Mouse (Mus musculus) ovary, postnatal 36 days (tissue): ENCODE data around the gene Slc36a2.
A peak's percentile ranks its signal among the peaks of the same experiment; 100 is the strongest.

Experiments
- DNase-seq: peaks from one replicate; pipeline ENCODE4 v3.0.0; 2022; ENCODE audit warnings: low spot score, mixed read lengths

The Slc36a2 gene

DNA sequence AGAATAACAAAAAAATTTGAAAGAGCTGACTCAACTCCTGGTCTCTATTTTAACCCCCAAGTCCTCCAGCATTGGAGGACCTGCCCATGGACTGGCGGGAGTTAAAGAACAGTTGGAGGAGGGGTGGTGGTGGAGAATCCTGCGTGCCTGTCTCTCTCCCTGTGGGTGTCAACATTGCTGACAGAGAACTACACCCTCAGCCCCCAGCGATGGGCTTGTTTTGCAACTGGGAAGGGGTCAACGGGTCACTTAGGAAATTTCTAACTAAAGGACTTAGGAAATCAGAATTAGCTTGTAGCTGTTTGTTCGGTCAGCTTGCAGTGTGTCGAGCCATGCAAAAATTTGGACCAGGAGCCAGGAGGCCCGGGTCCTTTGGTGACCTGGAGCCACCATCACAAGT lies 1.8 kb downstream of the Slc36a2 start:
- DNase-seq = no peak

DNA sequence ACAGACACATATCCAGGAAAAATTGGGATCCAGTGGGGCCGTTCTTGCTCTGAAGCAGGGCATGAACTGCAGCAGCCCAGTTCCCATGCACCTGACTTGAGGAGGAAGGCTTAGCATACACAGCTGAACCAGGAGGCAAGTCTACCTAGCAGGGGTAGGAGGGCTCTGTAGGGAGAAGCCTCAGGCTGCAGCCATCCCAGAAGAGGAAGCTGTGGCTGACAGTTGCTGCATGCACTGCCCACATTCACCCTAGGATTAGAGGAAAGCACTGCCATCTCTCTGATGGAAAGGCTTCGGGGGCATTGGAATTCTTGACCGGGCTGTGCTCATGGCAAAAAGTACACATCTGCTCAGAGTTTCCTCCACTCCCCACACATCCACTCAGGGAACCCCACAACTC lies 5.0 kb downstream of the Slc36a2 start:
- no peak for DNase-seq

DNA sequence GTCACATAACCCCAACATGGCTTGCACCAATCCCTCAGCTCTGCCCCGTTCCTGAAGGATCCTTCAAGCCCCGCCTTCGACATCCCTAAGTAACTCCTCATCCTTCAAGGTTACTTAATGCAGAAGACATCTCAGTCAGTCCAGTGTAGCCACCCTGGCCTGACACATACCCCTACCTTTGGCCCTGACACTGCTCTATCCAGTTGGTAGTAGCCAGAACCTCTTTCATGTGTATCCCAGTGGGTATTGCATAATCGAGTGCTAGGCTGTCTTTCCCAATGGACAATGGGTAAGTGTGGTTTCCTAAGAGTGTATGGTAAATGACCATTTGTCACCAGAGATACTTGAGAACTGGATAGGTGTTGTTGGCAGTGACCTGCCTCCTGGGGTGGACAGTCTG lies 6.0 kb downstream of the Slc36a2 start:
- DNase-seq = no peak

DNA sequence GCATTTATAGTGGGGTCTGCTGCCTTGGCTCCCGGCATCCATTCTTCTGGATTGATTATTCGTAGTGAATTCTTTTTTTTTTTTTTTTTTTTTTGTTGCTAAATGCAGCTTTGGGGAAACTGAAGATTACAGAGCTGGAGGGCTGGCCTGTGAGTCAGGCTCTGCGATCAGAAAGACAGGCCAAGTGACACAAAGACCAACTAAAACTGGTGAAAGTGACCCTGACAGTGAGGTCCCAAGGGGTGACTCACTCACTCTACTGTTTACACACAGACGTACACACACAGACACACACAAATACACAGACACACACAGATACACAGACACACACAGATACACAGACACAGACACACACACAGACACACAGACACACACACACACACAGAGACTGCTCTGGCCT lies 14.4 kb downstream of the Slc36a2 start:
- no peak for DNase-seq

DNA sequence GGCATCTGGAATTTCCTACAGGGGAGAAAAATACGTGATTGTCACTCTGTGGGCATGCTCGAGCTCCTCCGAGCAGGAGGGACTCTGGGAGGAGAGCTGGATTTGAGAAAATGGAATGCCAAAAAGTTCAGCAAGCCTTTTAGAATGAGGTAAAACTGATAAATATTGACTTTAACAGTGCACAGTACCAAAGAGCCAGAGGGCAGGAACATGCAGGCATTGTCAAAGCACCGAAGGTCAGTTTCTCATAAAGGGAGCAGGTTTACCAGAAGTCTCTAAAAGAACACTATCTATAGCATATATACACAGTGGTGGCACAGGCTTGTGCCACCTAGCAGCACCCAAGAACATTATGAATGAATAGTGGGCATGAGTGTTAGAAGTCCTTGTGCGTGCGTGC lies 16.0 kb downstream of the Slc36a2 start:
- DNase-seq = no peak

DNA sequence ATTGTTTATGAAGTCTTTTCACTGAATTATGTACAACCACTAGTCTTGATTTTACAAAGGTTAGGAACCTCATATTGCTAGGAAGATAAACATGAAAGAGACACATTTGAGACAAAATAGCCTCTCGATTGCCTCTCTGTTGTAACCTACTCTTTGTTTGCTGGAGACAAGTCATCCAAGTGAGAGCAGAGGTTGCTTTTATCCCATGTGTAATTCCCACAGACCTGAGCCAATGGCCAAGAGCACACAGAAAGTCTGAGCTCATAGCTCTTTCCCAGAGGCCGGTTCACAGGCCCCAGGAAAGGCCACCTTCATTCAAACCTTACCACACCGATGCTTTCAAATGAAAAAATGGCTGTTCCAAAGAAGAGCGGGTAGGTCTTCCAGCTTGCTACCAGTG lies 16.4 kb downstream of the Slc36a2 start:
- DNase-seq = no peak

DNA sequence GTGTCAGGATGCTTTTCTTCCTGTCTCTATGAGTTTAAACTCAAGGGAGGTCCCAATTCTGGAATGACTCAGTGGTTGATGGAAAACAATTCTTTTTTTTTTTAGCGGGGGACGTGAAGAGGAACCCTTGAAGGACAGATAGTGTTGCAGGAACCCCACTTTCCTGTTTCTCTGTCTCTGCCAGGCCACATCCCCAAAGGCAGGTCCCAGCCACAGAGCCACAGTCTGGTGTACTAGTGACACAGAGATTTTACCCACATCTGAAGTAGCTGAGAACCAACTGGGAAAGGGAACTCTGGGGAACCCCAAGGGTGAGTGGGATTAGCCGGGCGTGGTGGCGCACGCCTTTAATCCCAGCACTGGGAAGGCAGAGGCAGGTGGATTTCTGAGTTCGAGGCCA lies 19.1 kb downstream of the Slc36a2 start:
- DNase-seq = no peak

DNA sequence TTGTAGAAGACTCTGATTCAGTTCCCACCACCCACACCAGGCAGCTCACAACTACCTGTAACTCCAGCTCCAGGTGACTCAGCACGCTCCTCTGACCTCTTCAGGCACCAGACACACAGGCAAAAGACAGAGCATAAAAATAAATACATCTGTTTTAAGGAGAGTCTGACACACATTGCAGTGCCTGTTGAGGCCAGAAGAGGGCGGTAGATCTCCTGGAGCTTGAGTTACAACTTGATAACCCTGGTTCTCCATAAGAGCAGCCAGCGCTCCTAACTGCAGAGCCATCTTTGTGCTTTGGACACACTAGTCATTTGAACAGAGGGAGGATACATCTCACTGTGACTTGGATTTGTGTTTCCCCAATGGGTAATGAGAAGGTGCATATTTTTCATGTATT lies 20.2 kb downstream of the Slc36a2 start:
- peak; percentile 37 for DNase-seq

DNA sequence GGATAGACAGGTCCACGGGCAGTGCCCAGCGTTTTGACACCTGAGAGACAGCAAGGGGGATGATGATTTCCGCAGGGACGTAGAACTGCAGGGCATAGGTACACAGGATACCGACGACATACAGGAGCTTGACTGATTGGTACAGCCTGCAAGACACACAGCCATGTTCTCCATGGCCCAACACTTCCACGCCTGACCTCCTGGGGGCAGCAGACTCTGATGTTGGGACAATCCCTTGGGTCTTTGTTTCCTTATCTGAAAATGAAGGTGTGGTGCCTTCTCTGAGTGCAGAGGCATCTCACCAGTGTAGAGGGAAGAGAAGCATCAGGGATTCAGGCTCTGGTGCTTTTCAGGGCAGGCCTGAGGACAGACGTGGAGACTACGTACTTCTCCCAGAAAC lies 22.2 kb downstream of the Slc36a2 start:
- peak; percentile 47 for DNase-seq

DNA sequence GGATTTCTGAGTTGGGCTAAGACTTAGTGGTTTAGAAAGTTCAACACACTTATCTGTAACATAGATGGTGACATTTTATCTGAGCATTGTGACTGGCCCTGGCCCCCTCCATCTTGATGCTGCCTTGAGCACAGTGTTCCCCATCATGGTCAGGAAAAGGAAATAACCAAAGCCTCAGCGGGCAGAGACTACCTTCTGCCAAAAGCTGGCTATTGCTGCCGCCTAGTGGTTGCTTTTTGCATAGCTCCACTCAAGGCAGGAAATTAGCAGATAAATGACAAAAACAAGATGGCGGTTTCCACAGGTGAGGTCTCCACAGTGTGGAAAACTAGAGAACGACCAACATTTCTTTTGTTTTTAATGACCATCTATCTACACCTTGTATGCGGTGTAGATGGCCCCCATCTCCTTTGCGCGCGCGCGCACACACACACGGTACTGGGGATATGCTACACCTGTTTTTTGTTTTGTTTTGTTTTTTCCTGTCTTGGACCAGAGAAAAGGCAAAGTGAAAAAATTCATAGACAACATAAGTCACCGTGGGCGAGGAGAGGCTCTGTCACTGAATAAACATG lies 26.0 kb downstream of the Slc36a2 start:
- DNase-seq = peak; percentile 76

DNA sequence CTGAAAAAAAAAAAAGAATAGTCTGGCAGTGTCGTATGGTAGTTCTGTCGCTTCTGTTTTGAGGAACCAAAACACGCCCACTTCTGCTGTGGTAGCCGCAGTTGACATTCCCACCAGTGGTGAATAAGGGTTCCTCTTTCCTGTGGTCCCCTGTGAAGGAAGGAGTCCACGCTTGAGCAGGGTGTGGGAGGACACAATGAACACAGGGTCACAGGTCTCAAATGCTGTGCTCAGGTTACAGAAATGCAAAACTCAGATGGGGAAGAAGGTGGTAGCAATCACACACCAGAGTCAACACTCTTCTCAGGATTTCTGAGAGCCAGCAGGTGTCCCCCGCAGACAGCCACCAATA lies 29.8 kb downstream of the Slc36a2 start:
- DNase-seq = no peak

DNA sequence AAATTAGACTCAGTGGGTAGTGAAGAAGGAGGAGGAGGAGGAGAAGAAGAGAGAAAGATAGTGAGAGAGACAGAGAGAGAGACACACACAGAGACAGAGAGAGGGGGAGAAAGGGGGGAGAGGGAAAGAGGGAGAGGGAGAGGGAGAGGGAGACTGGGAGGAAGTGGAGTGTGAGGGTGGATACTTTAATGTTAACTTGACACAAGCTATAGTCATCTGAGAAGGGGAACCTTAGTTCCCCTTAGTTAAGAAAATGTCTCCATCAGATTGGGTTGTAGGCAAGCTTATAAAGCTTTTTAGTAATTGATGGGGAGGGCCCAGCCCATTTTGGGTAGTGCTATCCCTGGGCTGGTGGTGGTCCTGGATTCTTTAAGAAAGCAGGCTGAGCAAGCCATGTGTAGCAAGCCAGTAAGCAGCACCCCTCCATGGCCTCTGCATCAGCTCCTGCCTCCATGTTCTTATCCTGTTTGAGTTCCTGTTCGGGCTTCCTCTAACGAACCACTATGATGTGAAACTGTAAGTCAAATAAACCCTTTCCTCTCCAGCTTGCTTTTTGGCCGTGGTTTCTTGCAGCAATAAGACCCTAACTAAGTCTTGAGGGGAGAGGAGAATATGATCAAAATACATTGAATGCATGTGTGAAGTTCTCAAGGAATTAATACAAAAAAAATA lies 30.3 kb downstream of the Slc36a2 start:
- DNase-seq = no peak

DNA sequence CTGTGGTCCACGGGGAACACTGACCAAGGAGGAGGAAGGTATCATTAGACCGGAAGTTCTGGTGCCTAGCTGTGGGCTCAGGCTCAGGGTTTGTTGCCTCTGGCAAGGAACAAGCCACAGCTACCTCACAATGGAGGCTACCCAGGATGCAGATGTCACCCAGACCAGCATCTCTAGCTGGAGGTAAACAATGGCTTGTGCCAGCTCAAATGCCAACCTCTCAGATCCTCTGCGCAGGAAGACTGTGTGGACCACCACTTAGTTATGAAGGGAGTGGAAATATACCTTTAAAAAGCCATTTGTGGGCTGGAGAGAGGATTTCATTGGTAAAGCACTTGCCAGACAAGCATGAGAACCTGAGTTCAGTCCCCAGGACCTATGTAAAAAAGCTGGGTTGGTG lies 33.3 kb downstream of the Slc36a2 start, which contains the start of gene Slc36a3:
Gene Slc36a3 (minus strand): TSS at position 101 of the 400 bp plus-strand sequence.
- DNase-seq = no peak

DNA sequence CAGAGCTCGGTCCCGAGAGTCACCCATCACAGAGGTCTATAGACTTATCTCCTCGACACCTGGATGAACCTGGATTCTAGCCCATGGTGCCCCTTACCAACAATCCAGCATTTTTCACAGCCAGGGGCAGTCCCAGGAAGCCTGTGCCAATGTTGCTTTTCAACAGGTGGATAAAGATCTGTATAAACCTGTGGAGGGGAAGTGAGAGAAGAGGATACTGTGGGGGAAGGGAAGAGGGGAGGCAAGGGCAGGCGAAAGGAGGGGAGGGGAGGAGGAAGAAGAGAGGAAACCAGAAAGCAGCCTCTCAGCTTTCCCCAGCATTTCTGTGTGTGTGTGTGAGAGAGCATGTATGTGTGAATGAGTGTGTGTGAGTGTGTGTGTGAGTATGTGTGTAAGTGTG lies 36.4 kb downstream of the Slc36a2 start:
- no peak for DNase-seq

DNA sequence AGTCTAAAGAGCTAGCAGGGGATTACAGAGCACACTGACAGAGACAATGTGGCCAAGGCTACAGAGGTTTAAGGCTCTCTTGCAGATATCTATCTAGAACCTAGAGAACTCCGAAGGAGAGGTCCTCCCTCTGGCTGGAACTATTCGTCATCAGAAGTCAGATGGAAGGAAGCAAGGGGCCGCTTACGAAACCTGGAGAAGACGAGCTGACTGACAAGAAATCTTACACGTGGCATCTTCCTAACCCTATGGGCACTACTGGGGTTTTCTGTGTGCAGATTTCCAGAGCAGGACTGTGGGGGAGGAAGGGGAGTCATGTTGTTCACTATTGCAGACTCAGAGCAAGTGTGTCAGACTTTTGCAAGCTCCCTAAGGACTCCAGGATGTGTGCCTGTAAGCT lies 37.5 kb downstream of the Slc36a2 start:
- DNase-seq = no peak

DNA sequence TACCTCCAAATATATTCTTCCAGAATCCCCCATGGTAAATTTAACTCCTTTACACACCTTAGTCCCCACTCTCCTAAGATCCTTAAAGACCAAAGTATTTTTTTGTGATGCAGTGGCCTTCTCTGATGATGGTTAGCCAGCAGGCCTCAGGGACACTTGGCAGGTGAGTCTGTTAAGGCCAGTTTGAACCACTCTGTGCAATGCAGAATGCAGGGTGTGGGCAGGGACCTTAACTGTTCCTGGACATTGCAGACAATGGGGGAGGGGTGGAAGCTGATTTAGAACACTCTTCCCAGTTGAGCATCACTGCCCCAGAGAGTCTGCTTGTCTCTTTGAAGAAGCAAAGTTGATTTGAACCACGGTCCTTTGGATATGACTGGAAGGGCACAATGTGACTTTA lies 38.0 kb downstream of the Slc36a2 start:
- DNase-seq = no peak

DNA sequence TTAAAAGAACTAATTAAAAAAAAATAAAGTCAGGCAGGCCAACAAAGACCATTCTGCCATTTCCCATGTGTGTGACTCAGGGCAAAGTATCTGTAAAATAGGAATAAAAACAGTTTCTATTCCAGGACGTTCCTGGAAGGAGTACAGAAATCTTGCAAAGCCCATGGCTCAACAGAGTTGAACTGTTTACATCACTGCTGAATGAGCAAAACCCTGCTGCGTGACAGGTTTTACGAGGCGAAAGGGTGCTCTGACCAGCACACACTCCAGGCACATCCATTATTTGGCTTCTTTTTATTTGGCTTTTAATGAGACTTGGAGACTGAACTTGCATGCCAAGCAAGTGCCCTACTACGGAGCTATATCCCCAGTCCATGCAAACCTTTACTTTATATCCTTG lies 40.9 kb downstream of the Slc36a2 start:
- no peak for DNase-seq

DNA sequence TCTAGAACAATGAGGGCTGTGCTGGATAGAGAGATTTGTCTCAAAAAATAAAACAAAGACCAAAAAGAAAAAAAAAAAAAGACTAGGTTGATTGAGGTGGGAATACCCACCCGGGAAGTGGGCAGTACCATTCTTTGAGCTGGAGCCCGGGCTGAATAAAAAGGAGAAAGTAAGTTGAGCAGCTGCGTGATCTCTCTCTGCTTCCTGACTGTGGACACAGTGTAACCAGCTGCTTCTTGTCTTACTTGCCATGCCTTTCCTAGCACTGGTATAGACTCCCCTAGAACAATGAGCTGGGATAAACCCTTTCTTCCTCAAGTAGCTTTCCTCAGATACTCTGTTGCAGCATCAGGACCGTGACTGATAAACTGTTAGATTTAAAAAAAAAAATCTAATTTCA lies 43.4 kb downstream of the Slc36a2 start:
- DNase-seq = no peak

DNA sequence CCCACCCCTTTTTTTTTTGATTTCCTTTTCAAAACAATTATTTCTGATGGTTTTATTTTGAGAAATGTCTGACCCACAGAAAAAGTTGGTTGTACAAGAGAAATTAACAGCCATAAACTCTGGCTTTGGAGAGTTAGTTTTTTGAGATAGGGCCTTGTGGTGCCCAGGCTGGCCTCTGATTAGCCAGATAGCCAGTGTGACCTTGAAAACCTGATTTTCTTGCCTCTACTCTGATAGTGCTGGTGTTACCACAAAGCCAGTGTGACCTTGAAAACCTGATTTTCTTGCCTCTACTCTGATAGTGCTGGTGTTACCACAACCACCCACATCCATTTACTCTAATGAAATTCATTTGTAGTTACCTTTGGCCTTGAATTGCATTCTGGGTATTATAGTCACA lies 47.2 kb downstream of the Slc36a2 start:
- DNase-seq = no peak

DNA sequence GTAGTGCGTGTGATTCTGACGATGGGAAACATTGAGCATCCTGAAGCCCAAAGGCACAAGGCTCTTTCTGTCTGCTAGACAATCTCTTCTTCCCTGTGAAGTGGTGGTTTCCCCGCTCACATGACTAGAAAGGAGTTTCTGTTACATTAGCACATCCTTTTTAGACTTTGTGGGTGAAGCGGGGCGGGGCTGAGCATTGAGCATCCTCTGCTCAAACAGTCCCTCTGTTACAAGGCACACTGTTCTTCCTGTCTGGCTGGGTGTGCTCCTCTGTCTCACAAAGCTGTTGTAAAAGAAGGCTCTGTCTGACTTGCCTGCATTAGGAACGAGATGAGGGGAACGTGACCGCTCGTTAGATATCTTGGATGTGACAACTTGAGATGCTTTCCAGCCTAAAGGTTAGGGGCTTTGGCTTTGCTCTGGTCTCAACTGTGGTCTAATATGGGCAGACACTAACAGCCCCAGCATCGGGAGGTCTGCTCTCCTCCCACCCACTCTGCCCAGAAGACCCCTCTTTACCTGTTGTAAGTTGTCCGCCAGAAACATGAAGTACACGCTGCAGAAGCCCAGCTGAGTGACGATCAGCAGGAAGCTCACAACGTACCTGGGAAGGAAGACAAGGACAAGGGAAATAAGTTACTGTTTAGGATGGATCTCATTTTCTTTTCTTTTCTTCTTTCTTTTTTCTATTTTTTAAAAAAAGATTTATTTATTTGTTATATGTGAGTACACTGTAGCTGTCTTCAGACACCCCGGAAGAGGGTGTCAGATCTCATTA lies 47.9 kb downstream of the Slc36a2 start:
- no peak for DNase-seq

DNA sequence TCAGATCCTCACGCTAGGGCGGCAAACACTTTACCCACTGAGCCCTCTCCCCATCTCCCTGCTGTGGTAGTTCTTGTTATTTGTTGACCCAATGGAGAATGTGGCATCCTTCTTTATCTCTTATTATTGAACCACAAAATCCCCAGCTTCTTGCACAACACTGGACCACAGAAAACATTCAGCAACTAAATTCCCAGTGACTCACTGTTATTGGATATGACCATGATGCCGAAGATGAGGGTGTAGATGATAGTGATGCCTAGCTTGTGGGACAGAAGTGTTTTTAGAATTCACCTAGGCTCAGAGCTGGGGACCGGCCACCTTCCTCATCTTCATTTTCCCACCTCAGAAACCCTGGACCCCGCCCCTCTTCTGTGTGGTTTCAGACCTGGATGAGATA lies 50.0 kb downstream of the Slc36a2 start:
- DNase-seq = no peak

DNA sequence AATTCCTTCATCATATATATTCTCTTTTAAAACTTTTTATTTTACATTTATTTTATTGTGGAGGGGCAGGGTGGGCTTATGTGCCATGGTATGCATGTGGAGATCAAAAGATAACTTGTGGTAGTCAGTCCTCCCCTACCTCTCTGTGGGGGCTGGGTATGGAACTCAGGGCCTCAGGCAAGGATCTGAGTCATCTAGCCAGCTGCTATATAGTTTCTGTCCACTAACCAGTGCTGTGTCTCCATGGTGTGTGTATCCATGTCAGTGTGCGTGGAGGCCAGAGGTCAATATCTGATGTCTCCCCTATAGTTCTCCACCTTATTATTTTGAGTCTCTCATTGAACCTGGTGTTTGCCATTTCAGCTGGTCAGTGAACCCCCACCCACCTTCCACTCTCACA lies 50.5 kb downstream of the Slc36a2 start:
- no peak for DNase-seq

DNA sequence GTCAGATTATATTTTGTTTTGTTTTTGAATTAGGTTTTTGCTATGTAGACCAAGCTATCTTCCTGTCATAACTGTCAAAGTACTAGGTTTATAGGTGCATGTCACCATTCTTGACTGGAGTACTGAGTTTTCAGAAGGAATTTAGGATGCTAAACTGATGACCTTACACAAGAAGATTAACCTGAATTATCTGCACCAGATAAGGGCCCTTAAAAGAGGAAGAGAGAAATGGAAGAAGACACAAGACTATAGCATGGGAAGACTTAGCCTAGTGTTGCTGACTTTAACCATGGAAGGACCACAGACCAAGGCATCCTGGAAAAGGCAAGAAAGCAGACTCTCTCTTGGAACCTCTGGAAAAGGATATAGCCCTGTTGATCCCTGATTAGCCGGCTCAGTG lies 51.7 kb downstream of the Slc36a2 start:
- DNase-seq = no peak

DNA sequence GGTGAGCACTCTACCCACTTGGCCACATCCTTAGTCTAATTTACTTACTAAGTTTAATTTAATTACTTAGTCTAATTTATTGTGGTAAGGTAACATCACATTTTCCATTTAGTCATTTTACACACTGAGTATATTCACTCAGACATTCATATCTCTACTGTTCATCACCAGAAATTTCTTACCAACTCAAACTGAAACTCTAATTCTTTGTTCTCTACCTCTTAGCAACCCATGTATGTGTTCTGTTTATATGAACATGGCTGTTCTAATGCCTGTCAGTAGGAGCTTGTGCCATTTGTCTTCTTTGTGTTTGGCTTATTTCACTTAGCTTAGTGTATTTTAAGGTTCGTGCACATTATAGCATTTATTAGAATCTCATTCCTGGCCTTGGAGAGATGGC lies 52.9 kb downstream of the Slc36a2 start:
- no peak for DNase-seq
